Mouse (Mus musculus) heart, adult 9 months (tissue): ENCODE measurements around the gene Trim37.
"Not testable (repeated sequence)": the region's sequence is repeated elsewhere in the genome, so short reads cannot be mapped to it uniquely, and the experiment has no call there.

Experiments
- DNase-seq, 2 experiments: peaks; one replicate each; pipeline ENCODE4 v3.0.0; 2022; ENCODE audit warnings: low spot score in 2 of 2

Trim37 gene

DNA sequence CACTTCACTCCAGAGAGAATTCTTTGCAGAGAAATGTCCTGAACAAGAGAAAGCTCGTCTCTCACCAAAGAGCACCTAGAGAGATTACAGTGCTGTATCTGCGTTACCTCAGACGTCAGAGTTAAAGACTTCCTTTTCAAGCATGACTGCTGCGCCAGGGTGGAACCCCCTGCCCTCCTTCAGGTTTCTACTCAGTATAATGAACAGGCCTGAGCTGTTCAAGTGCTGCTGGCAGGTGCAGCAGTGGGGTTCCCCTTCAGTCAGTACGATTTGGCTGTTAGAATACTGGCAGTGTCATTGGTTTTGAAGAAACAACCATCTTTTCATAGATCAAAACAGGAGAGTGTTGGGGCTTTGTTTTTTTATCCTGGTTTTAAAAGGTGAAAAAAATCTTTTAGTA, 100.2 kb downstream of the Trim37 start:
- no peak for DNase-seq

DNA sequence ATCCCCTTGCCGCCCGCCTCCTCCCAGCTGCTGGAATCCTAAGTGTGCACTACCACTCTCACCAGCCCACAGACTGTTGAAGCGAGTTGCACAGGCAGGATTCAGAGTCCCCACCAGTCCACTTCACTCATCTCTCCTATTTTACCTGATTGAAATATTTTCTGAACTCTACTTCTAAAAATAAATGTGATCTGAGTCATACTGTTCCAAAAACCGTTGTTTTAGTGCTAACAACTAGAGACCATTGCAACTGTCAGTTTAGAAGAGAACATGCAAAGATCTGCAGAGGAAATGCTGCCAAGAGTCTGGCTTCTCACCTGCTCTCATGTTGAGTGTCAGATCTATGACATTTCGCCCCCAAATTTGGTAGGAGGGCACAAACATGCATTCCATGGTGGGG, 106.5 kb downstream of the Trim37 start:
- DNase-seq: no peak

DNA sequence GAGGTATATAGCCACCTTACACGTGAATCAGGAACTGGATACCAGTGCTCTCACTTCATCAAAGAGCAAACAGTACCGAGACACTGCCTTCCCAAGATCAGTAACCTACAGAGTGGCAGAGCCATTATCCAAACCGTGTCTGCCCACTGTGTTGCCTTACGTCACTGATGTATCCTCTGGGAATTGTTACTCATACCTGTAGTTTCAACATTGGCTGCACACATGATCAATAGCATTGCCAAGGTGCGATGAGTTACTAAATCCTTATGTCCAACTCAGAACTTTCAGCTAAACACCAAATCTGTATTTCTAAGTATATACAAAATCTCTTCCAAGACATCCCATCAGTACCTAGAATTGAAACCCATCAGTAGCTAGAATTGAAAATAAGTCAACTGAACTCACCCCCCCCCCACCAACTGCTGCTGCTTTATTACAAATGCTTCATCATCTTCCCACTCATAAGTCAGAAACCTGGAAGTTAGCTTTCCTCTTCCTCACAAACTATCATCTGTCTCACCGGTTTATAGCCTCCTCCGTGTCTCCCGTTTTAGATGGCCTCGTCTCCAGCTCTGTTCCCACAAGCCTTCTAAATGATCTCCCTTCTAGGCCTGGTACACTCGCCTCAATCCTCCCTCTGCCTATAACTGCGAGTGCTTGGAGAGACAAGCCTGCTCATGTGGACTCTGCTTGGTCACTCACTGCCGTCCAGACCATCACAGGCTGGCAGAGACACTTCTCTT, 108.0 kb downstream of the Trim37 start:
- DNase-seq: no peak

DNA sequence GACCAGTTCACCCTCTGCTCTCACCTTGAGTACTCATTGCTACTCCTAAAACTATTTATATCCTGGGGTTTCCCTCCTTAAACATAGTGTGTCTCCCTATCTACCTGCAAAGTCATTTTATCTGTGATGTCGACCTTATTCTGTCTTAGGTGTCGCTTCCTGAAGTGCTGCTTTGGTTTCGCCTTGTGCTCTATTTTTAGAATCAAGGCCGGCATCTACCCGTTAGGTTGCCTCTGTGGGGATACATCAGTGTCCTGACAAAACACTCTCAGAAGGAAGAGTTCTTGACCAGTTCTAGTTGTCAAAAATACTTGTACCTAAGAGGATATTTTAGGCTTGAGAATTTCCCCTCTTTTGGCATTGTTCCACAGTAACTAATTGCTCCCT, 108.6 kb downstream of the Trim37 start:
- no peak for DNase-seq

DNA sequence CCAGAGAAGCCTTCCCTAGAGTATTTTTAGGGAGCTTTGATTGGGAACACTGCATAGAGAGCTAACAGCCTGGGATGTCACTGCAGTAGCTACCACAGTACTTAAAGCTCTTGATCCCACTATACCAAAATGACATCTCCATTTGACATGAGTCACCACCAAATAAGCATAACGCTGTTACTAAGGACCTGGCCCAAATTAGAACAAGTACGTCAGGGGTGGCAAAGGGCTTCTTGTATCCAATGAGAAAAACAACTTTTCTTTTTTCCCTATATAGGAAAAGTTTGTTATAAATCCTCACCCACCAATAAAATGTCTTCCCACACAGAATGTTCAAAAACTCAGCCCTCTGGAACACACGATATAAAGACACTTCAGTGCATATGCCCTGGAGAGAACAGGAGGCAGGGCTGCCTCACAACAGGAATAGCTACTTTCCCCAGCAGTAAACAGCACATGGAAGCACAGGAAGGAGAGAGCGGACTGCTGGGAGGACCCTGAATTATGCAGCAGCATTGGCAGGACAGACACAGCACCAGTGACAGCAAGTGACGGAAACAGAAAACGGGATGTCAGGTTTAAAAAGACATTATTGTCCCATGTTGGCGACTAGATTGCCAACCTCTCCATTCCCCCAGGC, 112.1 kb downstream of the Trim37 start:
- DNase-seq: no peak

DNA sequence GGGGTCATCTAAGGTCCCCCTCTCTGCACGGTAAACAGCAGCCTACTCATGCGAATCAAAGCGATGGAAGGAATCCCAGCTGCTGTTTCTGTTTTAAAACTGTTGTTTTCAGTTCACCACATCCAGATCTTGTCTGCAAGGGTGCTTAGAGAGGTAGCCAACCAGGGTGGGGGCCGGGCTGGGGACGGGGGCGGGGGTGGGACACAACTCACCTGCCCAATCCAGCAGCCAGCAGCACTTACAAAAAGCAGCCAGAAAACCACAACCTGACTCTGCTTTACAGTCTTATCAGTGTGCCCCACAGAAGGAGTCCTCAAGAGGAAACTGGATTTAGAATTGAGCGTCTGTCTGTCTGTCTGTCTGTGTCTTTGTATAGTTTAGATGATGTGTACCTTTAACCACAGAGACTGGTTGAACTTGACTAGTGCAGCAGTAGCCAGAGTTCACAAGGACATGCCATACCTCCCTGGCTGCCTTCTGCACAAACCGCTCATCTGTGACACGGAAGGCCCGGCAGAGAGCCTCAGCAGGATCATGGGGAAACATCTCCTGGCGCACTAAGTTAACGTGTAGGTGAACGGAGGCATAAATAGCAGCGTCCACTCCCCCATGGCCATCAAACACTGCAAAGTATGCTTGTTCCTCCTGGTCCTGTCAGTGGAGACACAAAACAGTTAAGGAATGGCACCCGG, 113.4 kb downstream of the Trim37 start:
- no peak for DNase-seq

DNA sequence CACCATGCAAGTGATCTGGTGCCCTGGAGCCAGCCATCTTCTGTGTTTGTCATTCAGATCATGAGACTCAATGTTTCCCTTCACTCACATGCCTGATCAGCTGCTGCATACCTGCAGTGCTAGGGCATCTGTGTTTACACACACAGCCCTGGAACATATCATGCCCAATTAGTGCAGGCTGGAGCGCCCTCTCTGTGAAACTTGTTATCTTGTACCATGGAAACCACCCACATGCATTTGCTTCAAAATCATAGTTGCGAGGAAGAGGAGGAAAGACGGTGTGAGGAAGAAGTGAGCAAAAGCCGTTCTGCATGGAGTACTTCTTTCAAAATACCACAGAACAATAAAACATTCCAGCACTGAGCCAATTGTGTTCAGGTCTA, 113.9 kb downstream of the Trim37 start:
- DNase-seq: no peak

DNA sequence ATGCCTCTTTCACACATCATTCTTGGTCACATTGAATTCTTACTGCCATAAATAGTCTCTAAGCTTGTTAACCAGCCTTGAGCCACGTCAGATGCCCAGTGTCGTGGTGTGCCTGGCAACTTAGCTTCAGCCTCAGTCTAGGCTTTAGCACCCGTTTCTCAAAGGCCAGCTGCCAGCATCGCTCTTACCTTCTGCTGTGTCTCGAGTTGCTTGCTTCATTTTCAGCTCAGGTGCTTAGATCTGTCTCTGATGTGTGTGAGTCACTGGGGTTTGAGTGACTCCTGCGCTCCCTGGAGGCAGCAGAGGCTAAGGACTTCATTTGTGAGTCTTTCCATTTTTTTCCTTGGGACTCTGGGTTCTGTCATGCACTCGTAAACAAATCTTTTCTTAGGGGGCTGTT, 114.4 kb downstream of the Trim37 start:
- DNase-seq: no peak

DNA sequence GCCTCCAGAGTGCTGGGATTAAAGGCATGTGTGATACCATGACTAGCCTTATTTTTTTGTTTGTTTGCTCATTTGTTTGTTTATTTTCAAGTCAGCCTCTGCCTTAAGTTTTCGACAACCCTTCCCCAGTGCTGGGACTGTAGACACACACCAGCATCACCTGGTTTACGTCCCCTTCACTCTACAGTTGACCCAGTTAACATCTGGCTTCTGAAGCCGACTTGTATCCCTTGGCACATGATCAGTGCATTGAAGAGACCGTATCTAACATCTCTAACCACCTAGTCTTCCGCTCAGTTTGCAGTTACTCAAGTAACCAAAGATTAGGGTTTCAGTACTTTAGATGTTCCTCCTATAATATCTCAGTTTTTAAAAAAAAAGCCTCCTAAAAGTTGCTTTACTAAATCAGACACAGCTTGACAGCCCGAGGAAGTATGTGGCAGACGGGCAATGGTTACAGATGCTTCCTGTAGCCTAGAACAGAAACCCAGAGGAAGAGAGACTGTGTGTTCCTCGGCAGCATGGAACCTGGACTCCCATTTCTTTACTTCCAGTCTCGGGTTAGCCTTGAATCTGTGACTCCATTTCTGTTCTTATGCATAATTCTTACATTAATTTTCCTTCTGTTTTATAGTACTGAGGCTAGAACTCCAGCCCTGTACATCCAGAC, 118.4 kb downstream of the Trim37 start:
- no peak for DNase-seq

DNA sequence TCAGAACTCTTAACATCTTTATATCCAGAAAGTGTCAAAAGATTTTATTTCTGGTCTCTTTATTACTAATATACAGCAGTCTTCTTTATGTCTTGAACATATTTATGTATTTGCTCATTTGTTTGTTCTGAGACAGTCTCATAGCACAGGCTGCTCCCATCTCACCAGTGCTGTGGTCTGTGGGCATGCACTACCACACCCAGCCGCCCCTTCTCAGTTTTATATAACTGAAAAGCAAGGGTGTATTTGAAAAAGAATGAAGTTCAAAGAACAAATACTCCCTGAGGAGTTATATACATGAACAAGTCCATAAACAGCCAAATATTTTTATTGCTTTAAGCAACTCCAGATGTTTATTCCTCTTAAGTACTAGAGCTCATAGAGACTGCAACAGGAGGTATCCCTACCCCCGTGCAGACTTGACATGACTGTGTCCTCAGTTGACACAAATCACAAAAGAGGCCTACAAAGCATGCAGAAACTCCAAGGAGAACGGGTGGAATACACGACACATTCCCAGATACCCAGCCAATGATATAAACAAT, 119.3 kb downstream of the Trim37 start:
- DNase-seq: no peak

DNA sequence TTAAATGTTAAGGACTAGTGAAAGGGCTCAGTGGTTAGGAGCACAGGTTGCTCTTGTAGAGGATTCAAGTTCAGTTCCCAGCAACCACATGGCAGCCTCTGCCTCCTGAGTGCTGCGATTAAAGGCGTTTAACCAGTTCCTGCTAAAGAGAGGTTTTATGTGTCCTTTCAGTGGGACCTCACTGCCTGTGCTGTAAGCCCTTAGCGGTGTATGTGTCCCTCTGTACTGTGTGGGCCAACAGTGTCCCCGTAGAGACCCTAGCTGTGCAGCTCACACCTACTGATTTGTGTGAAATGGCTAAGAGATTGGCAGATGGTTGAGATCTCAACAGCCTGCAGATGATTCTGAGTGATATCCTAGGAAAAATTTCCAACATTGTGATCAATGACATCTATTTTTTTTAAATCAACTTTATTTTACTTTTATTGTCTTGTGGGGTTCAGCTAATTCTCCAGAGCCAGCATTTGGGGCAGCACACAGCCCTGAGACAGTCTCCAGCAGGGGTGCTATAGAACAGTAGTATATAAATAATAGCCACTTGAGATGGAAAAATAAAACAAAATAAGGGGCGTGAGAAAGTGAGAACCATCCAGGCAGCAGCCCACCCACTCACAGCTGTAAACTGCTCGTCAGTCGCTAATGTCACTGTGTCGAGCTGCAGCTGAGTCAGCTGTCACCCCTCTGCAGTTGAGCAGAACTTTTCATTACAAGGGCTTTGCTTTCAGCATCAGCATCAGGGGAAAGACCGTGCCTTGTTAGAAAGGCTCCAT, 120.0 kb downstream of the Trim37 start:
- no peak for DNase-seq

DNA sequence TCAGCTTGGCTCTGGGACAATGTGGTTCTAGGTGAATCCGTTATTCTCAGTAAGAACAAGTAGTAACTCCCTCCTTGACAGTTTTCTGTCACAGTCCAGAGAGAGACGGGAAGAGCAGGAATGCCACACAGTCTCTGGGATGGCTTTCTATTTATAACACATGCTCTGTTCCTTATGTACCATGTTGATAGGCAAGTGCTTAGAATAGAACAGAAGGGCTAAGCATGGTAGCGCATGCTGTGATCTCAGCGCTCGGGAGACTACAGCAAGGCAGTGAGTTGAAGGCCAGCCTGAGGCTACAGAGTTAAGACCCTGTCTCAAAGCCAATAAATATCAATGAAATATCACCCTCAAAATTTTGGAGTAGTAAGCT, 120.6 kb downstream of the Trim37 start:
- DNase-seq: peak; percentile 9 to 31

DNA sequence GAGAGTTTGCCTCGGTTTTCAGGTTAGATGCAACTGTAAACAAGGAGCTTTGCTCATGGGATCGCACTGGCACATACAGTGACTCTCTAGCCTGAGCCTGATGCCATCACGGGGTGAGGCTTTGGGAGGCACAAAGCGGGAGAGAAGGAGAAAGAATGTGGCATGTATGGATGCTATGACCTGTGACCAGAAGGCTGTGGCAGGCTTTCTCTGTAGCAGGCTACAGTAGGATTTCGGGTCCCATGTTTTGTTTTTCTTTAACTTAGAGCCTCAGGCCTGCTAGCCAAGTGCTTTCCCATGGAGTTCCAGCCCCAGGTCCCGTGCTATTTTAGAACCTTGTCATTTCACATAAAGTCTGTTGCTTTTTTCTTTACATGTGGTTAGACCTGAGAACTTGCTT, 123.3 kb downstream of the Trim37 start:
- DNase-seq: no peak

DNA sequence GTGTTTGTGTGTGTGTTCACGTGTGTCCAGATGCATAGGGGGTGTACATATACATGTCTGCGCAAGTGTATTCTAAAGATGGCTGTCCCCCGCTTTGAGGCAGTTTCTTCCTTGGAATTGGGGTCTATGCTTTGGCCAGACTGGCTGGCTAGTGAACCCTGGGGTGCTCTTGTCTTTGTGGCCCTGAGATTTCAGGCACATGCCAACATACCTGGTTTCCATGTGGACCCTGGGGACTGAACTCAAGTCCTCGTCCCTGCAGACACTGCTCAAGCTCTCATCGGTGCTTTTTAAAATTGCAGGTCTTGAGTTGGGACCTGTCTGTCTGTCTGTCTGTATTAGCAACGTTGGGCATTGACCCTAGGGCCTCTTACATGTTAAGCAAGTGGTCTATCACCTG, 126.4 kb downstream of the Trim37 start:
- no peak for DNase-seq

DNA sequence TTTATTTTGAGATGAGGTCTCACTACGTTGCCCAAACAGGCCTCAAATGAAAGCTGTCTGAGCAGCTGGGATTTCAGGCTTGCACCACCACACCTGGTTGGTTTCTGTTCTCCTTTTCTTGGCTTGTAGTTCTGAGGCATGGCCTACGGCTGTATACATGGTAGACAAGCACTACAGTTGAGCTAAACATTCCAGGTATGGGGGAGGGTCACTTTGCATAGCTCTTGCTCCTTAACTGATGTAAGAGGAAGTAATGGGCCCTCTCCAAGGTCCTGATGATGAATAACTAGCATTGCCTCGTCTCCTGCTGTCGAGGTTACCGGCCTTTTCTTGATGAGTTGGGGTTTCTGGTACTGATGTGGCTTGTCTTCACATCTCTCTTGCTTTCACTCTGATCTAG, 127.3 kb downstream of the Trim37 start:
- no peak for DNase-seq

DNA sequence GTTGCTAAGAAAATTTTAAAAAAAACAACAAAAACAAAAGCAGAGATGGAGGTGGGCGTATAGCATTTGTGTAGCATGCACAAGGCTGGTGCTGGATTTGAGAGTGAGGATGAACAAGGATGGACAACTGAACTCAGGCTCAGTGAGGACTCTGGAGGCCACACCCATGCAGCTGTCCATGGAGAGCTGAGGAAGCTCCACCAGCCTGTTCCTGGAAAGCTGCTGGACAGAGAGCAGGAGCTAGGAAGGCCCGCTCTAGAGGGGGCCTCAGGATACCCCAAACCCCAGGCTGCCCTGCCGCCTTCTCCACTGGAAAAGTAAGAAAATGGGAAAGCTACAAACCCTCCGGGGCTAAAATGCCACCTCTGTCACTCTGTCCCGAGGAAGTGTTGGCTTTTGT, 130.4 kb downstream of the Trim37 start:
- DNase-seq: no peak

DNA sequence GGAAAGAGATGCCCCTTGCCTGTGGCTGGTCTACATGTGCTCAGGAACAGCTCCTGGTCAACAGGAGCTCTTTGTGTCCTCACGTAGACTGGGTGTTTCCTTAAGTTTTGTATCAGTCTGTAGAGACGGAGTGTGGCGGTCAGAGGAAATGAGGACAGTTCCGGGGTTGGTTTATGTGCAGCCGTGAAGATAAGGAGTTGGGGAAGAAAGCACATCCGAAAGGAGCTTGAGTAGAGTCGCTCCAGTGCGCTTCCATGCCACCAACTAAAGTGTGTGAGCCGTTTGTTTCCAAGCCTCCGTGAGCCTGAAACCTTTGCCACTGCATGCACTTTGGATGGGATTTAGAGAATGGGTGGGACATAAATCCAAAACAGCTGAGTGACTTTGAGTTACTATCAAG, 132.9 kb downstream of the Trim37 start:
- DNase-seq: no peak

DNA sequence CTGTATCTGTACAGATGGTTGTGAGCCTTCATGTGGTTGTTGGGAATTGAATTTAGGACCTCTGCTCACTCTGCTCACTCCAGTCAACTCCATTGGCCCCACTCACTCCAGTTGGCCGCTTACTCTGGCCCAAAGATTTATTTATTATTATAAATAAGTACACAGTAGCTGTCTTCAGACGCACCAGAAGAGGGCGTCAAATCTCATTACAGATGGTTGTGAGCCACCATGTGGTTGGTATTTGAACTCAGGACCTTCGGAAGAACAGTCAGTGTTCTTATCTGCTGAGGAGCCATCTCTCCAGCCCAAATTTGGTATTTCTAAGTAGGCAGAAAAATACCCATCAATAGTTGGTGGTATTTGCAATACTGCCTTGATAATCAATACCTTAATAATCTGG, 134.8 kb downstream of the Trim37 start:
- not testable (repeated sequence) for DNase-seq

DNA sequence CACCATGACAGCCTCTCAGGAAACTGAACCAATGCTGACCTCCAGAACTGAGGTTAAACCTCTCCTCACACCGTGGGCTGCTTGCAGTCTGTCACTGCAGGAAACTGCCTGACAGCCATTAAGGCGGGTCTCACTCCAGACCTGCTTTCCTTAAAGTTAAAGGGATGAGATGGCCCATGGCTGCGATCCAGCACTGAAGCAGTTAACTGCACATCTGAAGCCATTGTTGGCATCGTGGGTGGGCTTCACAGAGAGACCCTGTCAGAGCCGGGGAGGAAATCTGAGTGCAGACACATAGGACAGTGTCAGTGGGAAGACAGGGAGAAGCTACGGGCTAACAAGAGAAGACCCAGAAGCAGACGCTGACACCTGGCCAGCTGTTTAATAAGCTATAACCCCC, 137.1 kb downstream of the Trim37 start:
- DNase-seq: no peak

DNA sequence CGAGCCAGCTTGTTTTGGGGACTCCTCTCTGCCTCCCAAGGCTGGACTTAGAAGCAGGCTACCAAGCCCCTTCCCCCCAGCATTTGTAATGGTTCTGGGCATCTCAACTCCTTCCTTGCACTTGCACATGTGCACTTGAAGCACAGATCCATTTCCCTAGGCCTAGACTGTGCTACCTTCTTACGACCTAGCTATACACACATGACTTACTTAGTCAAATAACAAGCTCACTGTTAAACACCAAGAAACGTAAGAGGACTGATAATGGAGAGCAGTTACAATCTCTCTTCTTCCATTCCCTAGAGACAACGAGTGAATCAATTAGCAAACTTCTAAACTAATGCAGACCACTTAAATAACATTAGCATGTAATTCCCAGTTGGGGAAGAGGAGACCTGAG, 139.4 kb downstream of the Trim37 start:
- no peak for DNase-seq

DNA sequence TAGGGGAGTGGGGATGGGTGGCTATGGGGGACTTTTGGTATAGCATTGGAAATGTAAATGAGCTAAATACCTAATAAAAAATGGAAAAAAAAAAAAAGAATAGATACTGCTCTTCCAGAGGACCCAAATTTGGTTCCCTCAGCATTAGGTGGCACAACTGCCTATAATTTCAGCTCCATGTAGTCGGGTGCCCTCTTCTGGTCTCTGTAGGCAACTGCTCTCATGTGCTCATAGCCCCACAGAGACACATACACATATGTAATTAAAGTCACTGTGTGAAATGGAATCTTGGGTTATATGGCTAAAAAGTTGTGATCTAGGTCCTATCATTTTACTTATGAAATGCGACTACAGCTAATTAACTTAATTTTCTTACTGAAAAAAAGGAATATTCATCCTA, 141.9 kb downstream of the Trim37 start:
- DNase-seq: no peak
